Comparison of ENCODE assay signal across 9 mouse cellular contexts in the genomic region with DNA sequence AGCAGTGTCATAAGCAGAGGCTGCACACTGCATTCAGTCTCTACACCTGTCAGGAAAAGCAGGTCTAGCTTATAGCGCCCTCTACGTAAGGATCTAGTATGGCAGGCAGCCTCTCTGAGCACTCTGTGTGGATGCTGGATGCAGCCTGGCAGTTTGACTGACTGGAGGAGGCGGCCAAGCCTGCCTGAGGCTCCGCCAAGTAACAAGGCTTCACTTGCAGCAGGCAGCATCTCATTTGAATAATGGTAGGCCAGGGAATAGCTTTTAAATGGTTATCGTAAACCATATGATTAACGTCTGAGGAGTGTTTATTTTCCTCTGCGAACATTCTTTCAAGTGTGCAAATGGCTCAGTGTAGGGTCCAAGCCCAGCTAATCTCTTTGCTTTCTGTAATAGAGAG.
DNase-seq lines count a peak whose midpoint lies in the region; ATAC-seq and TF ChIP-seq lines count a peak whose summit lies in the region.
"Had no signal": no experiment of that assay in that cellular context is flagged by ENCODE, and none has a peak within 500 bp of the region (broad histone marks: within the 10 kb centered on the region; RNA-seq: fewer than 3 reads in every experiment).

No protein-coding gene starts in this region.

- H3K4me1 ChIP-seq in hindbrain, embryonic 13.5 days (replicated peaks), result peaks cover 15% of the 10 kb centered on the region
- H3K4me1 ChIP-seq in liver, adult 2 months (ENCODE audit: control insufficient read depth, insufficient read depth, low read length), result no peaks in the 10 kb centered on the region
- peaks cover 16% of the 10 kb centered on the region for H3K4me1 ChIP-seq in neural tube, embryonic 15.5 days

- H3K9me3 ChIP-seq in hindbrain, embryonic 13.5 days, result no peaks in the 10 kb centered on the region
- no peaks in the 10 kb centered on the region for H3K9me3 ChIP-seq in neural tube, embryonic 15.5 days (replicated peaks)
- H3K9me3 ChIP-seq: embryonic facial prominence, embryonic 12.5 days had no signal

- DNase-seq in layer of hippocampus, adult 2 months (ENCODE audit: low spot score in 2 of 2), result peak in 1 of 2 experiments; percentile 3
- DNase-seq in layer of hippocampus, postnatal 36 days, result no peak
- peak; percentile 83 for DNase-seq in ZHBTc4 (ENCODE audit: low read depth, low spot score)
- peak; percentile 30 for DNase-seq in liver, adult 2 months (ENCODE audit: extremely low read depth, low read depth, low spot score)
- DNase-seq in gastrocnemius, postnatal 4 days (ENCODE audit: low spot score in 2 of 2), result no peak
- no peak for DNase-seq in left cerebral cortex, postnatal 4 days

- no peak for TF ChIP-seq POLR2A in liver, adult 2 months (IDR thresholded peaks at IDR 0.05; ENCODE audit: extremely low read depth, insufficient read depth, low read length)

- H3K4me3 ChIP-seq in layer of hippocampus, adult 2 months, result no peak overlapping the region
- no peak overlapping the region for H3K4me3 ChIP-seq in hindbrain, embryonic 13.5 days
- H3K4me3 ChIP-seq in liver, adult 2 months (ENCODE audit: insufficient read depth, low read depth, low read length), result no peak overlapping the region
- no peak overlapping the region for H3K4me3 ChIP-seq in neural tube, embryonic 15.5 days (replicated peaks)
- H3K4me3 ChIP-seq: embryonic facial prominence, embryonic 12.5 days had no signal

- H3K9ac ChIP-seq in hindbrain, embryonic 13.5 days, result no peak overlapping the region
- H3K9ac ChIP-seq in liver, adult 2 months (ENCODE audit: low read depth, low read length), result no peak overlapping the region
- no peak overlapping the region for H3K9ac ChIP-seq in neural tube, embryonic 15.5 days (replicated peaks)
- H3K9ac ChIP-seq: embryonic facial prominence, embryonic 12.5 days had no signal

- H3K79me2 ChIP-seq in liver, adult 2 months (ENCODE audit: control insufficient read depth, insufficient read depth, low read length), result peaks cover 3% of the 10 kb centered on the region; the same call in 1 of the 2 replicates

- no peak overlapping the region for H3K4me2 ChIP-seq in hindbrain, embryonic 13.5 days
- H3K4me2 ChIP-seq in neural tube, embryonic 15.5 days, result no peak overlapping the region
- H3K4me2 ChIP-seq: embryonic facial prominence, embryonic 12.5 days had no signal

- ATAC-seq in hindbrain, embryonic 13.5 days (ENCODE audit: low FRiP score), result 0 out of 2 replicates have a peak, but pooled peaks have one; percentile 46
- ATAC-seq in neural tube, embryonic 15.5 days (ENCODE audit: low FRiP score), result peak; percentile 76

- peaks cover 7% of the 10 kb centered on the region; the same call in 1 of the 2 replicates for H3K36me3 ChIP-seq in hindbrain, embryonic 13.5 days
- H3K36me3 ChIP-seq in liver, adult 2 months (ENCODE audit: control insufficient read depth, insufficient read depth, low read length), result peaks cover 43% of the 10 kb centered on the region
- no peaks in the 10 kb centered on the region for H3K36me3 ChIP-seq in neural tube, embryonic 15.5 days

- H3K27me3 ChIP-seq in hindbrain, embryonic 13.5 days, result peaks cover 18% of the 10 kb centered on the region; the same call in 1 of the 2 replicates
- H3K27me3 ChIP-seq in liver, adult 2 months (ENCODE audit: control insufficient read depth, insufficient read depth, low read length), result no peaks in the 10 kb centered on the region
- peaks cover 4% of the 10 kb centered on the region; the same call in 1 of the 2 replicates for H3K27me3 ChIP-seq in neural tube, embryonic 15.5 days (replicated peaks)
- H3K27me3 ChIP-seq: embryonic facial prominence, embryonic 12.5 days had no signal

- H3K27ac ChIP-seq in layer of hippocampus, adult 2 months, result no peak overlapping the region
- H3K27ac ChIP-seq in hindbrain, embryonic 13.5 days, result no peak overlapping the region
- H3K27ac ChIP-seq in liver, adult 2 months (replicated peaks; ENCODE audit: insufficient read depth, low read depth, low read length), result no peak overlapping the region
- H3K27ac ChIP-seq in neural tube, embryonic 15.5 days (replicated peaks), result no peak overlapping the region
- H3K27ac ChIP-seq: embryonic facial prominence, embryonic 12.5 days had no signal

- intact Hi-C loops in left cerebral cortex, postnatal 4 days (cut with DNase I), result no loop called here

- WGBS in hindbrain, embryonic 13.5 days, result 41% methylated on average over 7 of the region's 7 CpGs
- 85% methylated on average over 7 of the region's 7 CpGs for WGBS in liver, adult 2 months
- WGBS in neural tube, embryonic 15.5 days, result 23% methylated on average over 7 of the region's 7 CpGs

- peak; percentile 69 for TF ChIP-seq CTCF in layer of hippocampus, adult 2 months (conservative IDR thresholded peaks at IDR 0.05)
- peak; percentile 39 for TF ChIP-seq CTCF in liver, adult 2 months (IDR thresholded peaks at IDR 0.05; ENCODE audit: low read depth, low read length)

Comparison
In these comparisons a context has a peak if more than half of its experiments do, and no peak if none do; other contexts are left out.
1. DNase-seq: peak in ZHBTc4 (single experiment) and liver, adult 2 months (single experiment); none in layer of hippocampus, postnatal 36 days (0 of 2), gastrocnemius, postnatal 4 days (0 of 2) and left cerebral cortex, postnatal 4 days (single experiment).